Mouse (Mus musculus): ENCODE data around the gene Tmem40. TPM values are rescaled to one million over a fixed set of nuclear protein-coding genes. Genes with fewer than 3 reads are reported as not detected.

The Tmem40 gene
- total RNA-seq (2021): under 1 TPM in 1 of 2 experiments, not detected in 1; 0.54 TPM

- DNase-seq: no peak
Observed at GRCm38 (mm10) chr6:115761995-115762756, at the start of gene Tmem40. Tmem40 (minus strand) TSS chr6:115762410.

DNA sequence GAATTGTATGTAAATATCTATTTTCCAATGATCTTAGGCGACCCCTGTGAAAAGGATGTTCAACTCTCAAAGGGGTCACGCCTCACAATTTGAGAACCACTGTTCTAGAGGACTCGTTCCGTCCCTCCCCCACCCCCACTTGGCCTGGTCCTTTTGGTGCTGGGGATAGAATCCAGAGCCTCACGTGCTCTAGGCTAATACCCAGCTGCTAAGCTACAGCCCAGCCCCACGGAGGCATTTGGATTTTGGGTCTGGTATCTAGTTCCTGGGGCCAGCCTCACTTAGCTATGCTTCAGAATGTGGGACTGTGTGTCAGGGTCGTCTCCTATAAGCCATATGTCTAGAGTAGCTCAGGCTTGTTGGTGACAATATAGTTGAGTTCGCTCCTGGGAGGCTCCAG lies 49.4 kb upstream of the Tmem40 start:
- DNase-seq: peak; percentile 3

- DNase-seq: peak; percentile 86
Observed at GRCm38 (mm10) chr6:115808488-115809231, 46.5 kb upstream of the Tmem40 start, which contains the start of gene Rpl32. Rpl32 (minus strand) TSS chr6:115808747.

DNA sequence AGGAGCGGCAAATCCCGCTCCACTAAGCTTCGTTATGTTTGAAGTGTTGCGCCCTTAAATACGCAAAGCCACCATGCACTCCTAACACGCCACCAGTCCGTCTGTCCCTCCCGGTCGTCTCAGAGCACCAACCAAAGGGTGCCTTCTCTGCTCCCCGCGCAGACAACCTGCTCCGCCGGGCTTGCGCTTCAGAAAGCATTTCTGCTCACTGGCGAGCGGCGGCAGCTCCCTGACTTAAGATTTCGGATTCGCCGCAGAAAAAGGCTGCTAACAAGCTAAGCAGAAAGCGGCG lies 45.9 kb upstream of the Tmem40 start:
- no peak for DNase-seq

GRCm38 (mm10) chr6:115807464-115808195 lies 45.4 kb upstream of the Tmem40 start:
- DNase-seq: no peak

DNA sequence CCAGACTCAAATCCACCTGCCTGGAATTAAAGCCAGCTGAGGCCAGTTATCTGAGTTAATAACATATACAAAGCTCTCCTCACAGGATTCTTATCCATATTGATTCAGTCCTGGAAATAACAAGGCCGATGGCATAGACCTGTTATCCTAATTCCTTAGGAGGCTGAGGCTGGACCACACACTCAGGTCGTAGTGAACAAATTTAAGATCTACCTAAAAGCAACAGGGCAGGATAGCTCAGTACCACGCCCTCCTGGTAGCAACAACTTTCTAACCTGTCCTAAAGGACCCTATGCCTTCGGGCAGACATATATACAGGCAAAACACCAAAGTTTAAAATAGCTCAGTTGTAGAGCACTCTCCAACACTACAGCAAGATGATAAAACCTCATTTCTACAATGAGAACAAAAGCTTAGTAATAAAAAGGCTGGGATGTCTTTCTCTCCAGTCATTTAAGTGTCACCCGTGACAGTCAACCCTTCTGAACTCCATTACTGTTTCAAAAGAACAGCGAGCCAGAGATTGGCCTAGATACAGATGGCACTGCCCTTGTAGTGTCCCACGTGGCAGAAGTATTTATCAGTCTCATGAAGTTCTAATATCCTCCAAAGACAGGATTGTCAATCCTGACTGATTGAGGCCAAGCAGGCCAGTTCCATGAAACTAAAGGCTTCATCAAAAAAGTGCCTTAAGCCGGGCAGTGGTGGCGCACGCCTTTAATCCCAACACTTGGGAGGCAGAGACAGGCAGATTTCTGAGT lies 42.4 kb upstream of the Tmem40 start:
- DNase-seq: no peak

- DNase-seq: peak; percentile 89
Observed at GRCm38 (mm10) chr6:115803541-115804382, 41.6 kb upstream of the Tmem40 start.

GRCm38 (mm10) chr6:115801811-115802210 lies 39.6 kb upstream of the Tmem40 start:
- no peak for DNase-seq

GRCm38 (mm10) chr6:115792691-115793215 lies 30.5 kb upstream of the Tmem40 start:
- DNase-seq: peak; percentile 62

GRCm38 (mm10) chr6:115791842-115792686 lies 29.9 kb upstream of the Tmem40 start:
- DNase-seq: peak; percentile 55

GRCm38 (mm10) chr6:115791016-115791415 lies 28.8 kb upstream of the Tmem40 start:
- DNase-seq: peak; percentile 33

GRCm38 (mm10) chr6:115782781-115783180 lies 20.6 kb upstream of the Tmem40 start:
- no peak for DNase-seq

DNA sequence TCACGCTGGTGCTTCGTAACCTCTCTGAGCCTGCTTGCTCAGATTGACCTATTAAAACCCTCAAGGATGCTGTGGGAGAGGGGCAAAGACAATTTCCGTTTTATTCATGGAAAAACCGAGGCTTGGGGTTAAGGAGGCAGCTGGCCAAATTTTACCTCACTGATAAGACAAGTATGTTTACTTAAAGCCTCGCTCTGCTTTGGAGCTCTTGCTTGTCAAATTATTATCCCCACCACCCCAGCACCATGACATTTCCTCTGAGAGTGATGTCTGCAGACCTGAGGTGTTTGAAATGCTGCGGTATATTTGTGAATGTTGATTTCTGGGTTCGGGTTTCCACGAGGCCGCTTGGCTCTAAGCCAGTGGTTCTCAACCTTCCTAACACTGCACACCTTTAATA lies 14.2 kb upstream of the Tmem40 start:
- peak; percentile 38 for DNase-seq

GRCm38 (mm10) chr6:115775838-115776237 lies 13.6 kb upstream of the Tmem40 start:
- DNase-seq: peak; percentile 57

DNA sequence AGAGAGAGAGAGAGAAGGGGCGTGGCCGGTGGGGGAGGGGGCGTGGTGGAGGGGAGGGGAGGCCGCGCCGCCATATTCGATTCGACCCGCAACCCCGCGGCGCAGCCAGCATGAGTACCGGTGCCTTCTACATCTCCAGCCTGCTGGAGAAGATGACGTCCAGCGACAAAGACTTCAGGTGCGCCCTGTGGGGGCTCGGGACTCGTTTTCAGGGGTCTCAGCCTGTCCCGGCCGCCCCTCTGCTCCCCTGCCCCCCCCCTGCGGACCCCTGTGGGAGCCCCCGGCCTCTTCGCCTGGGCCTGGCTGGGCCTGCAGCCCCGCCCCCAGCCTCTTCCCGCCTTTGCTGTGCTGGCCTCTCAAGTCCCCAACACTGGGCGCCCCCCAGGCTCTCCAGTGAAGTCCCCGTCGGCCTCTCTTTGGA lies 12.3 kb upstream of the Tmem40 start, which contains the start of gene Cand2:
Cand2 (plus strand) TSS at position 38 of the 421 bp plus-strand sequence.
- DNase-seq: peak; percentile 80

GRCm38 (mm10) chr6:115773966-115774413 lies 11.8 kb upstream of the Tmem40 start:
- DNase-seq: peak; percentile 59

DNA sequence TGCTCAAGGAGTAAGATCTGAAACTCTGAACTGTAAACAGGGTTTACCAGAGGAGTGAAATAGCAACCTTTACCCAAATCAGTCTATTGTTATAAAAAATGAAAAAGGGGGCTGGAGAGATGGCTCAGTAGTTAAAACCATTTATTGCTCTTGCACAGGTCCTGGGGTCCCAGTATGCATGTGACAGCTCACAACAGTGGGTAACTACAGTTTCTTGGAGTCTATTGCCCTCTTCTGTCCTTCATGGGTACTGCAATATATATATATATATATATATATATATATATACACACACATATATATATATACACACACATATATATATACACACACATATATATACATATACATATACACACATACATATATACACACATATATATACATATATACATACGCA lies 10.4 kb upstream of the Tmem40 start:
- DNase-seq: no peak

- DNase-seq: no peak
Observed at GRCm38 (mm10) chr6:115772201-115772600, 10.0 kb upstream of the Tmem40 start.

DNA sequence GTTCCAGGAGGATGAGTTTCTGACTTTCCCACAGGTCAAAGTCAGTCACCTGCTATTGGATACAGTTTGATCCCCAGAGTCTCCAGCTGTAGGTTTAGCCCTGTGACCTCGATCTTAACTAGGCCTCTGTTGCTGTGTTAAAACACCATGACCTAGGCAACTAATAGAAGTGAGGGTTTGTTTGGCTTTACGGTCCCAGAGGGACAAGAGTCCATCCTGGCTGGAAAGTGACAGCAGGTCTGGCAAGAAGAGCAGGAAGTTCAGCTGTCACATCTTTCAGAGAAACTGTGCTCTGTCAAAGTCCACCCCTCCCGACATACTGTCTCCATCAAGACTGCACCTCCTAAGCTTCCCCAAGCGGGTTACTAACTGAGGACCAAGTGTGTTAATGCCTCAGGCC lies 8.6 kb upstream of the Tmem40 start:
- DNase-seq: no peak

Measured in heart, postnatal 4 days (tissue).